Mouse (Mus musculus) CH12.LX (cell line): ENCODE results near the gene Vwce.

Source experiments
- CTCF ChIP-seq, 2 experiments: IDR thresholded peaks in 1 of 2; conservative IDR thresholded peaks in 1 of 2; 2 replicates each; pipeline ENCODE4 v1.5.1; 2011 to 2012; ENCODE audit warnings: low read depth in 2 of 2, low read length in 2 of 2, improper control_type of control experiment in 1 of 2, inconsistent platforms in 1 of 2, mild to moderate bottlenecking in 1 of 2, moderate library complexity in 1 of 2
- GABPA ChIP-seq: IDR thresholded peaks from 2 replicates; pipeline ENCODE4 v1.6.1; 2012; ENCODE audit warnings: low read depth, low read length, improper control_type of control experiment, inconsistent platforms; ENCODE audit not compliant: insufficient replicate concordance
- MAFK ChIP-seq: IDR thresholded peaks from 2 replicates; pipeline ENCODE4 v1.6.1; 2011; ENCODE audit warnings: low read length, improper control_type of control experiment; ENCODE audit not compliant: insufficient replicate concordance
- RAD21 ChIP-seq: IDR thresholded peaks from 2 replicates; pipeline ENCODE4 v1.6.1; 2011; ENCODE audit warnings: low read depth, mild to moderate bottlenecking, low read length, improper control_type of control experiment, moderate library complexity
- SIN3A ChIP-seq: IDR thresholded peaks from 2 replicates; pipeline ENCODE4 v1.6.1; 2012; ENCODE audit warnings: low read length, improper control_type of control experiment, inconsistent platforms
- ZKSCAN1 ChIP-seq: IDR thresholded peaks from 2 replicates; pipeline ENCODE4 v1.6.1; 2012; ENCODE audit warnings: low read depth, inconsistent platforms, low read length, improper control_type of control experiment, borderline replicate concordance

- TF ChIP-seq ZKSCAN1 (no peak), MAFK (no peak), CTCF (conservative IDR thresholded peaks at IDR 0.05 in 1 of 2, IDR thresholded peaks at IDR 0.05 in 1 of 2; ENCODE audit: low read depth in 2 of 2, low read length in 2 of 2) (no peak), GABPA (no peak), SIN3A (no peak), RAD21 (no peak)
Observed at GRCm38 (mm10) chr19:10691660-10692059, 57.6 kb downstream of the Vwce start.
